Mouse (Mus musculus): ENCODE measurements around the gene Ltv1. TPM values are rescaled to one million over a fixed set of nuclear protein-coding genes. Genes with fewer than 3 reads are reported as not detected.

Gene Ltv1
- polyA plus RNA-seq, 1 experiment, result 13.7 TPM

DNA sequence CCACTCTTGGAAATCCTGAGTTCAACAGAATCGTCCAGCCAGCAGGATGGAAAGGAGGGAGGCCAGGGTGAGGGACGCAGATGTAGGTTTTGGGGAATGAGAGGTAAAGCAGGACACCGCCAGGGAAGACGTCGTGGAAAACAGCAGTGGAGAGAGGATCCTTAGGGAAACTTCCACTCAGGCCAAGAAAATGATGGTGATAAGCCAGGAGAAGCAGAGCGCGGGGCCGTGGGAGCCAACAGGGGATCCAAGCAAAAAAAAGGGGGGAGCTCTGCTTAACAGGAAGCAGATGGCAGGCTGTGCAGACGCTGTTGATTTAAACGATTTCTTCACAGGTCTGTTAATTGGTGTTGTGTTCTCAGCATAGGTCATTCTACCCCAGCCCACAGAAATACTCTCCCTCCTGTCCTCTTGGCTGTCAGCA is 20.2 kb downstream of the Ltv1 start:
- TF ChIP-seq CTCF (IDR thresholded peaks at IDR 0.05; ENCODE audit: low read depth, low read length), result no peak
- no peak for TF ChIP-seq POLR2A (IDR thresholded peaks at IDR 0.05; ENCODE audit: borderline replicate concordance, low read depth, low read length)
- H3K27ac ChIP-seq (ENCODE audit: insufficient read depth, low read depth, low read length), result no peak overlapping the region
- no peaks in the 10 kb centered on the region for H3K4me1 ChIP-seq (ENCODE audit: control insufficient read depth, insufficient read depth, low read length)
- no peak overlapping the region for H3K4me3 ChIP-seq (ENCODE audit: insufficient read depth, low read length)

DNA sequence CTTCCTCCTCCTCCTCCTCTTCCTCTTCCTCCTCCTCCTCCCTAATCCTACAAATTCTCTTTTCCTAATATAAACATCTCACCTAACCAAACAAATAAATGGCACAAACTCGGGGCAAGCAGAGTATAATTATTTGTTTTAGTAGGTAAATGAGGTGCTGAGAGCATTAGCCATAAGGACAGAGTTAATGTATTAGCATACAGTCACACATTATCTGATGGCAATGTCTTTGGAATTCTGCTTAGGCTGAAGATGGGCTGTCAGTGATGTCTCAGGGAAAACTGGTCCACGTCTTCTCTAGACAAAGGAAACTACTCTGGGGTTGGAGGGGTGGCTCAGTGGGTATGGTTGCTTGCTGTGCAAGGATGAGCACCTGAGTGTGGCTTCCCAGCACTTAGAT is 21.5 kb downstream of the Ltv1 start:
- H3K4me3 ChIP-seq (ENCODE audit: insufficient read depth, low read length), result no peak overlapping the region
- TF ChIP-seq POLR2A (IDR thresholded peaks at IDR 0.05; ENCODE audit: borderline replicate concordance, low read depth, low read length), result no peak
- no peak for TF ChIP-seq CTCF (IDR thresholded peaks at IDR 0.05; ENCODE audit: low read depth, low read length)
- no peak overlapping the region for H3K27ac ChIP-seq (ENCODE audit: insufficient read depth, low read depth, low read length)

DNA sequence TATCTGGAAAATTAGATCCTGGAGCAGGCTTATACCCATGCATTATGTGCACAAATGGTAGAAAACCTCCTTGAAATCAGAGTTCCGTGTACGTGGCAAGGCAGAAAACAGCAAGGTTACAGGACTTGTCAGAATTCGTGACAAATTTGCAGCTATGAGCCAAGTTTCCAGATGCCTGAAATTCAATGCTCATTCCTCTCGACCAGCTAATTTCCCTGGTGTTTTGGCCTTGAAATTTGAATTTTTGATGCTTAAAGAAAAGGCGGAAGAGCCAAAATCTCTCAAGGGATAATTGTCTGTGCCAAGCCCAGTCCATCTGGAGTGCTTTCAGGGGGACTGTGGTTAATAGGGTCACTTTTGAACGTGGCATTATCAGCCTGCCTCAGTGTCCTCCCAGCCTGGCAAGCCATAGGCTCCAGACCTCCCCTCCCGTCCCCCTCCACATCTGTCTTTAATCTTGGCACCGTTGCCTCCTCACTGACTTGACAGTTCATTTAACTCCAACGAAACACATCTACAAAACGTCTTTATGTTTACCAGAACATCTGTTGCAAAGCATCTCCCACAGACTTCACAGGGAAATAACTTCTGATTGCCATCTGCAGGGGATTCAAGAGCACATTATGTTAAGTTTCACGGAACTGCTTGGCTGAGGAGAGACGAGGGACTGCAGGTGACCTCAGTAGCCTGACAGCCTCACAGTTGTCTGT is 22.1 kb downstream of the Ltv1 start:
- TF ChIP-seq POLR2A (IDR thresholded peaks at IDR 0.05; ENCODE audit: borderline replicate concordance, low read depth, low read length) (no peak), CTCF (IDR thresholded peaks at IDR 0.05; ENCODE audit: low read depth, low read length) (no peak)
- H3K27ac ChIP-seq (ENCODE audit: insufficient read depth, low read depth, low read length), result no peak overlapping the region
- no peaks in the 10 kb centered on the region for H3K4me1 ChIP-seq (ENCODE audit: control insufficient read depth, insufficient read depth, low read length)
- H3K4me3 ChIP-seq (ENCODE audit: insufficient read depth, low read length), result no peak overlapping the region

More for the DNA sequence above, 21.5 kb downstream of the Ltv1 start:
- H3K4me1 ChIP-seq (ENCODE audit: control insufficient read depth, insufficient read depth, low read length), result no peaks in the 10 kb centered on the region

DNA sequence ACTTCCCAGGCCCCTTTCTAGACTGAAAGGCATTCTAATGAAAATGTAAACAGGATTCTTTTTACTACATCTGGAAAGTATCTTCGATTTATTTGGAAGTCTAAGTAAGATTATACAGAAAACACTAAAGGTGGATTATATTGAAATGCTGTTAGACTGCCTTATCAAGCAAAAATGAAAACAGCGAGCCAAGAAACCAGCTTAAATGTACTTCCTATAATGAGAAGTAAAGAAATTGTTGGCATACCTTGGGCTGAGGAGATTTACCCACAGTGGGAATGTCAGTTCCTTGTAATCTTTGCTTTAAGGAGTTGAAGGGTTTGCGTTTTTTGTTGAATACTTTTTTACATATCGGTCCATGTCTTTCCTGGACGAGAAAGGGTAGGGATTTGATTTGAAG is 24.5 kb downstream of the Ltv1 start:
- Histone ChIP-seq H3K27ac (ENCODE audit: insufficient read depth, low read depth, low read length) (no peak overlapping the region), H3K4me1 (ENCODE audit: control insufficient read depth, insufficient read depth, low read length) (no peaks in the 10 kb centered on the region), H3K4me3 (ENCODE audit: insufficient read depth, low read length) (no peak overlapping the region)
- TF ChIP-seq CTCF (IDR thresholded peaks at IDR 0.05; ENCODE audit: low read depth, low read length) (no peak), POLR2A (IDR thresholded peaks at IDR 0.05; ENCODE audit: borderline replicate concordance, low read depth, low read length) (no peak)

DNA sequence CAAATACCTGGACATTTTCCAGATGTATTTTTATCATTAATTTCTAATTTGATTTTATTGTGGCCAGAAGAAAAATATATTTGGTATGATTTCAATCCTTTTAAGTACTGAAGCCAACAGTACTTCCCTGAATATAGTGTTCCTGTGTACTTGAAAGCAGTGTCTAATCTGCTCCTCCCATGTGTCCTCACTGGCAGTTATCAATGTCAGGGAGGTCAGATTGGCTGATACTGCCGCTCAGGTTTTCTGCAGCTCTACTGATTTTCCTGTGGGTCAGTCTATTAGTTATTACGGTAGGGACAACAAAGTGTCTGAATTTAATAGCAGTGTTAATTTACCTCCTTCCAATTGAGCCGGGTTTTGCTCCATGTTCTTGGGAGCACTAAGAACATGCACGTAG is 30.9 kb downstream of the Ltv1 start:
- TF ChIP-seq CTCF (IDR thresholded peaks at IDR 0.05; ENCODE audit: low read depth, low read length), result no peak
- TF ChIP-seq POLR2A (IDR thresholded peaks at IDR 0.05; ENCODE audit: borderline replicate concordance, low read depth, low read length), result no peak
- no peak overlapping the region for H3K4me3 ChIP-seq (ENCODE audit: insufficient read depth, low read length)
- H3K27ac ChIP-seq (ENCODE audit: insufficient read depth, low read depth, low read length), result no peak overlapping the region
- H3K4me1 ChIP-seq (ENCODE audit: control insufficient read depth, insufficient read depth, low read length), result no peaks in the 10 kb centered on the region

DNA sequence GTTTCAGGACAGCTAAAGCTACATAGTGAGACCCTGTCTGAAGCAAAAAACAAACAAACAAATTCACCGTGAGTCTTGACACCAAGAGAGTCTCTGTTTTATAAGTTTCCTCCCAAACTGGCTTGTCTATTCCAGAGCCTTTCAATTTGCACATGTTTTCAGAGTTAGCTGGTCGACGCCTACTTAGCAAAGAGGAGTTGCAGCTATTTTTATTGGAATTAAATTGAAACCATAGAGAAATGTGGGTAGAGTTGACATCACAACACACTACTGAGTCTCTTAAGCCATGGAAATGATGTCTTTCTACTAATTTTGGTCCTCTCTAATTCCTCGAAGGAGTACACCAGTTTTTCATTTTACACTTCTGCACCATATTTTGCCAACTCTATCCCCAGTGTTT is 32.1 kb downstream of the Ltv1 start:
- Histone ChIP-seq H3K4me1 (ENCODE audit: control insufficient read depth, insufficient read depth, low read length) (no peaks in the 10 kb centered on the region), H3K27ac (ENCODE audit: insufficient read depth, low read depth, low read length) (no peak overlapping the region), H3K4me3 (ENCODE audit: insufficient read depth, low read length) (no peak overlapping the region)
- no peak for TF ChIP-seq POLR2A (IDR thresholded peaks at IDR 0.05; ENCODE audit: borderline replicate concordance, low read depth, low read length)
- TF ChIP-seq CTCF (IDR thresholded peaks at IDR 0.05; ENCODE audit: low read depth, low read length), result no peak

DNA sequence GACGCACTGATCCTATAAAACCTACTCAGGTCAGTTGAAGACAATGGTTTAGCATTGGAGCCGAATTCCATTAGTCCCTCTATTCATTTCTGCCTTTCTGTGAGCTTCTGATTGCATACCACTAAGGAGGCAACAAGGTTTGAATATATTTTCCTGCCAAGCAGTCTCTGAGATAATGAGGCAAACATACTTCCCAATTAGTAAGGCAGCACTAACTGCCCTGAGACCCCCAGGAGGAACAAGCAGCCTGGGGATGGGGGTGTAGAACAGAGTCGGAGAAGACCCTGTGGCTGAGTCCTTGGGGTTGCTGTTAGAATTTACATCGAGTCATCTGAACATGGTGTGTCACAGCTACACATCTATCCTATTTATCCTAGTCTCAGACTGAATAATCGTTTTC is 37.6 kb downstream of the Ltv1 start:
- no peaks in the 10 kb centered on the region for H3K4me1 ChIP-seq (ENCODE audit: control insufficient read depth, insufficient read depth, low read length)
- no peak overlapping the region for H3K27ac ChIP-seq (ENCODE audit: insufficient read depth, low read depth, low read length)
- H3K4me3 ChIP-seq (ENCODE audit: insufficient read depth, low read length), result no peak overlapping the region
- TF ChIP-seq CTCF (IDR thresholded peaks at IDR 0.05; ENCODE audit: low read depth, low read length) (no peak), POLR2A (IDR thresholded peaks at IDR 0.05; ENCODE audit: borderline replicate concordance, low read depth, low read length) (no peak)

DNA sequence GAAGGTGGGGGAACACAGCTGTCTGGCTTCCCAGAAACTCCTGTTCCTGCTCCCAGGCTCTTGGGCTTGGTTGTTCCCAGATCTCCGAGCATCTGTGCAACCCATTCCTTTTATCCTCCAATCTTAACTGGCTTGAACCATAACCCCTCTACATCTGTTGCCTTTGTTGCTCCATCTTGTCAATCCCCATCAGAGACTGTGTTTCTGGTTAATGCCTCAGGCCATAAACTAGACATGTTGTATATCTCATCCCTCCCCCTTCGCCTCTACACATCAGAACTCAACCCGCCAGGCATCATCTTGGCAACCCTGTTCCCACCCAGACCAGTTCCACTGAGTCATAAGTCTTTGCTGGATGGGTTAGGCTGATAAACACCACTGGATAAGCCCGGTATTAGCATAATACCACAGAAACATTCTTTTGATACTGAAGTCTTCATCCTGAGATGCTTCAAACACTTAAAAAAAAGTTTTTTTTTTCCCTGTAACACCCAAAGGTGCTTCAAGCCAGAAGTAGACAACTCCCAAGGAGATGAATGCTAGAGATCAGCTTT is 40.1 kb downstream of the Ltv1 start:
- TF ChIP-seq CTCF (IDR thresholded peaks at IDR 0.05; ENCODE audit: low read depth, low read length) (no peak), POLR2A (IDR thresholded peaks at IDR 0.05; ENCODE audit: borderline replicate concordance, low read depth, low read length) (no peak)
- no peaks in the 10 kb centered on the region for H3K4me1 ChIP-seq (ENCODE audit: control insufficient read depth, insufficient read depth, low read length)
- H3K4me3 ChIP-seq (ENCODE audit: insufficient read depth, low read length), result no peak overlapping the region
- no peak overlapping the region for H3K27ac ChIP-seq (ENCODE audit: insufficient read depth, low read depth, low read length)

DNA sequence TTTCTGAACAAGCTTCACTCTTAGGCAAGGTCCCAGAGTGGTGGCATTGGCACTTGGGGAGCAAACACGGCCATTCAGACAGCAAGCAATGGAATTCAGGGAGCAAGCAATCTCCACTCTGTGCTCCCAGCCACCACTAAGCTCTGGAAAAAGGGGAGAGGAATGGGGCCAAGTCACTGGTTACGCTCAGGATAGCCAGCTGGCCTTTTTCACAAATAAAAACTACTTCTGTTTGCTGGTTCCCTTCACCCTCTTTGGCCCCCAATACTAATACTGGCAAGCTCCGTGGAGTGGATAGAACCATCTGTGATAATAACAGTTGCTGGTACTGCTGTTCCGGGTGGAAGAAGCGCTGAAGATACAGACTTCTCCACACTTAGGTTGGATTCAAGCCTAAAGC is 41.6 kb downstream of the Ltv1 start:
- TF ChIP-seq CTCF (IDR thresholded peaks at IDR 0.05; ENCODE audit: low read depth, low read length), result no peak
- TF ChIP-seq POLR2A (IDR thresholded peaks at IDR 0.05; ENCODE audit: borderline replicate concordance, low read depth, low read length), result no peak
- H3K4me3 ChIP-seq (ENCODE audit: insufficient read depth, low read length), result no peak overlapping the region
- H3K4me1 ChIP-seq (ENCODE audit: control insufficient read depth, insufficient read depth, low read length), result no peaks in the 10 kb centered on the region
- no peak overlapping the region for H3K27ac ChIP-seq (ENCODE audit: insufficient read depth, low read depth, low read length)

DNA sequence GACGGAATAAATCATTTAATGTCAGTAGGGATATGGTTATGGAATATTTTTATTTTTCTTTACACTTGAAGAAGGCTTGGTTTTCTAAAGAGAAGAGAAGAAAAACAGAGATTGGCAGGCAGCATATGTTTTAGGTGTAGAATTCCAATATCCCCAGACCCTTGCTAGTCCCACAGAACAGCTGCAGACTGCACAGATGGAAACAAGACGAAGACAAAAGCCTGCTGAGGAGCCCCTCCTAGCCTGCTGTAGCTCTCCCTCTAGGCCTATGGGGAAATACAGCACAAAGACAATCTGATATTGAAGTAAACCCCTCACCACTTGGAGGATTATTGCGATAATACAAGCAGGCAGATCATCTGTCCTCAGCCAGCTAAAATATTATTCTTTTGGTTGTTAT is 42.5 kb downstream of the Ltv1 start:
- H3K4me3 ChIP-seq (ENCODE audit: insufficient read depth, low read length), result no peak overlapping the region
- H3K4me1 ChIP-seq (ENCODE audit: control insufficient read depth, insufficient read depth, low read length), result no peaks in the 10 kb centered on the region
- no peak overlapping the region for H3K27ac ChIP-seq (ENCODE audit: insufficient read depth, low read depth, low read length)
- no peak for TF ChIP-seq CTCF (IDR thresholded peaks at IDR 0.05; ENCODE audit: low read depth, low read length)
- TF ChIP-seq POLR2A (IDR thresholded peaks at IDR 0.05; ENCODE audit: borderline replicate concordance, low read depth, low read length), result no peak
